Mouse (Mus musculus) liver, embryonic 11.5 days (tissue): ENCODE measurements at regions not wholly inside any gene's neighbourhood (a gene's known extent, or its start where the extent isn't known, plus 50 kb on each side); places are given as distances from the start of the nearest gene placed in this dataset.

Experiments used
- ATAC-seq: fragments of 200-750 bp; cut with Nextera tagmentation; replicated peaks from 2 replicates; pipeline ENCODE4 v1.8.0; 2017; ENCODE audit warnings: moderate number of reproducible peaks, mild to moderate bottlenecking, moderate TSS enrichment, moderate library complexity; ENCODE audit not compliant: low FRiP score
- DNase-seq: peaks from one replicate; pipeline ENCODE4 v3.0.0-alpha.2; 2017; ENCODE audit warnings: low spot score
- H3K27ac ChIP-seq: fragments of 300-500 bp; sonication (generic); 2 replicates; pipeline ENCODE4 v1.5.1; 2014; ENCODE audit warnings: mild to moderate bottlenecking, low read depth, low read length, control low read depth
- H3K27me3 ChIP-seq: fragments of 300-500 bp; sonication (generic); replicated peaks from 2 replicates; pipeline ENCODE4 v1.6.1; 2014; ENCODE audit warnings: low read length, mixed read lengths; ENCODE audit not compliant: control insufficient read depth, insufficient read depth
- H3K36me3 ChIP-seq: fragments of 300-500 bp; sonication (generic); 2 replicates; pipeline ENCODE4 v1.6.1; 2014; ENCODE audit warnings: mild to moderate bottlenecking, low read length, moderate library complexity, mixed read lengths; ENCODE audit not compliant: control insufficient read depth, insufficient read depth
- H3K4me1 ChIP-seq: fragments of 300-500 bp; sonication (generic); replicated peaks from 2 replicates; pipeline ENCODE4 v1.6.1; 2014; ENCODE audit warnings: low read length, mixed read lengths; ENCODE audit not compliant: control insufficient read depth, insufficient read depth
- H3K4me2 ChIP-seq: fragments of 300-500 bp; sonication (generic); 2 replicates; pipeline ENCODE4 v1.6.1; 2014; ENCODE audit warnings: mild to moderate bottlenecking, control low read depth, moderate library complexity
- H3K4me3 ChIP-seq: fragments of 300-500 bp; sonication (generic); 2 replicates; pipeline ENCODE4 v1.5.1; 2014; ENCODE audit warnings: low read depth, low read length, control low read depth
- H3K9ac ChIP-seq: fragments of 300-500 bp; sonication (generic); 2 replicates; pipeline ENCODE4 v1.6.1; 2014; ENCODE audit warnings: low read depth, low read length, control low read depth
- H3K9me3 ChIP-seq: fragments of 300-500 bp; sonication (generic); 2 replicates; pipeline ENCODE4 v1.6.1; 2016; ENCODE audit warnings: low read length, inconsistent platforms, mixed read lengths; ENCODE audit not compliant: control insufficient read depth
- WGBS: fragments of 180-500 bp; shearing (Covaris S2); extraction: QIAGEN DNeasy Blood & Tissue Kit; methylation state at CpG from one replicate; pipeline ENCODE4 v1.1.7; 2014; 5-methylcytosine and 5-hydroxymethylcytosine counted together

DNA sequence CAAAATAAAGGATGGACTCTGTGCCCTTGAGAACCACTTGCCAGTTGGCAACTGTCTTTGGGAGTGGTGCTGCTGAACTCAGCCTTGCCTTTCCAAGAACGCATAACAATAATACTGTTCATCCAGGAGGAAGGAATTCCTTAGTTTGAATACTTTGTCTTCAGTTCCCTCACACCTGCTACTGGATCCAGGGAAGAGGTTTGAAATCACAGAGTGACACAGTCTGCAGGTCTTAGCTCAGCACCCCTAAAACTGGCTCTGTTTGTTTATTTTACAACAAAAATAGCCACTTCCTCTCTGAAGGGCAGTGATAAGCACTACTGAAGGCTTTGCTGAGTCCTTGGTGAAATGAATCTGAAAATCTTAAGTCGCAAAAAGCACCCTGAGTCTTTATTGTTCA is 703.1 kb upstream of the Marcks start:
- H3K4me2 ChIP-seq: no peak overlapping the region
- WGBS: 40% methylated on average over 2 of the region's 2 CpGs
- DNase-seq (no peak), ATAC-seq (no peak)
- no peaks in the 10 kb centered on the region for H3K9me3 ChIP-seq
- H3K27me3 ChIP-seq: no peaks in the 10 kb centered on the region
- H3K4me3 ChIP-seq: no peak overlapping the region
- no peaks in the 10 kb centered on the region for H3K4me1 ChIP-seq
- no peaks in the 10 kb centered on the region for H3K36me3 ChIP-seq
- H3K9ac ChIP-seq: no peak overlapping the region
- no peak overlapping the region for H3K27ac ChIP-seq

- Histone ChIP-seq H3K9me3 (no peaks in the 10 kb centered on the region), H3K4me1 (no peaks in the 10 kb centered on the region), H3K36me3 (no peaks in the 10 kb centered on the region), H3K27ac (no peak overlapping the region), H3K4me3 (no peak overlapping the region), H3K9ac (no peak overlapping the region), H3K27me3 (no peaks in the 10 kb centered on the region), H3K4me2 (no peak overlapping the region)
- ATAC-seq: no peak
- DNase-seq: no peak
- 55% methylated on average over 2 of the region's 2 CpGs for WGBS
Measured at GRCm38 (mm10) chr10:37837721-37838120, 699.0 kb upstream of the Marcks start.

DNA sequence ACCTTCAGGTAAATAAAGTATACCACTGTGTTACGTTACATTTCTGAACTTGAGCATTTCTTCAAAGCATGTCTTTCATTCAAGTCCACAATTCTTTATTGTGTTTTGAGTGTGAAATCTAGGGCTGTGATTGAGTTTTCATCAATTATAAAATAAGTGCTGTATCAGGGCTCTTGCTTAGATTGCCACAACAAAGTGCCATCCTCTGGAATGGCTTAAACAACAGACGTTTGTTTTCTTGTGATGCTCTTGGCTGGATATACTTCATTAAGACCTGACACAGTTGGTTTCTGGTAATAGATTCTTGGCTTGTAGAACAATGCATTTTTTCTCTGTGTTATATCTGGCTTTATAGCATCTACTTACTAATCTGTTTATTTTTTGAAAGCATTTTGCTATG is 674.3 kb upstream of the Marcks start:
- Histone ChIP-seq H3K4me3 (no peak overlapping the region), H3K36me3 (no peaks in the 10 kb centered on the region), H3K4me2 (no peak overlapping the region), H3K9me3 (no peaks in the 10 kb centered on the region), H3K27ac (no peak overlapping the region), H3K27me3 (no peaks in the 10 kb centered on the region), H3K9ac (no peak overlapping the region), H3K4me1 (no peaks in the 10 kb centered on the region)
- DNase-seq: no peak
- 73% methylated on average over 2 of the region's 2 CpGs for WGBS
- no peak for ATAC-seq

DNA sequence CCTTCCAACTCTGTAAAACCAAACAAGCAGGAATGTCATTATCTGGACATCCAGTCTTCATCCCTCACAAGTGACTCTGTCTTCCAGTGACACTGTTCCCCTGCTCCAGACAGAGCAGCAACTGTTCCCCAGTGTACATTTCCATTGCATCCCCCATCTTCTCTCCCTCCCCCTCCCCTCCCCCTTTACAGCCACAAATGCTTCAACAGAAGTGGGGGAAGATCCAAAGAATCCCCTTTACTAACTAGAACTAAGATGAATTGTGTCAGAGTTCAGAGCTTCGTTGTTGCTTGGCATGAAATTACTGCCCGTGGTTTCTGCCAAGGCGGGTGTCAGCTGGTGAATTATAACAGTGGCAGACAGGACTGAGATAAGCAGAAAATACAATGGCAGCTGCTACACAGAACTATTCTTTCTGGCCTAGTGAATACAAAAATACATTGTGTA is 673.7 kb upstream of the Marcks start:
- no peak for DNase-seq
- 50% methylated on average over 3 of the region's 3 CpGs for WGBS

GRCm38 (mm10) chr10:37811789-37812188 is 673.1 kb upstream of the Marcks start:
- no peaks in the 10 kb centered on the region for H3K27me3 ChIP-seq
- WGBS: 71% methylated on average over 5 of the region's 5 CpGs
- H3K4me3 ChIP-seq: no peak overlapping the region
- no peaks in the 10 kb centered on the region for H3K9me3 ChIP-seq
- H3K9ac ChIP-seq: no peak overlapping the region
- no peak overlapping the region for H3K4me2 ChIP-seq
- no peak for ATAC-seq
- no peaks in the 10 kb centered on the region for H3K4me1 ChIP-seq
- H3K36me3 ChIP-seq: no peaks in the 10 kb centered on the region
- no peak for DNase-seq
- H3K27ac ChIP-seq: no peak overlapping the region

More for the DNA sequence above, 673.7 kb upstream of the Marcks start:
- no peaks in the 10 kb centered on the region for H3K27me3 ChIP-seq
- H3K4me1 ChIP-seq: no peaks in the 10 kb centered on the region
- no peak overlapping the region for H3K9ac ChIP-seq
- no peak overlapping the region for H3K27ac ChIP-seq
- no peak overlapping the region for H3K4me3 ChIP-seq
- ATAC-seq: no peak
- no peaks in the 10 kb centered on the region for H3K9me3 ChIP-seq
- H3K4me2 ChIP-seq: no peak overlapping the region
- H3K36me3 ChIP-seq: no peaks in the 10 kb centered on the region

DNA sequence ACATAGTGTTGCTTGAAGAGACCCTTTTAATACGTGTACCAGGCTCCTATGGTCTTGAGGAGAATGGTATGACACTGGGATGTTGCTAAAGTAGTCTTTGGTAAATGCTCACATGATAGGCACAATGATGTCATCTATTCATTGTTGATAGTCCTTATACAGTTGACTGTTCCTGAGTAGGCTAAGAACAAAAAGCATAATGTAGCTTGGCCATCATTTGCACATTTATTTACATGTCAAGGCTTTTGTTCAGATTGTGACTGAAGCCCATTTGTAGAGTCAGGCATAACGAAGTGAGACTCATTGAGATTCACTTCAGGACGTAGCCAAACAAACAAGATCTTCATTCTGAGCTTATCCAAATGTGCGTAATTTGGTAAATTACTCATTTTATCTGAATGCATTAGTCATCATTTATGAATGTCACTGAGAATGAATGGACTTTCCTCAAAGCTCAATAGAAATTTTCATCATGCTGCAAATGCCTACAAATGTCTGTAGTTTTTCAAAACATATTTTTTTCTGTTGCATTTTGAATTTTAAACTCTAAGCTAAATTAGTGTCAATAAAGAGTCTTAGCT is 664.6 kb upstream of the Marcks start:
- WGBS: 72% methylated on average over 4 of the region's 4 CpGs
- H3K9me3 ChIP-seq: no peaks in the 10 kb centered on the region
- no peak overlapping the region for H3K27ac ChIP-seq
- ATAC-seq (no peak), DNase-seq (no peak)
- no peaks in the 10 kb centered on the region for H3K36me3 ChIP-seq
- H3K4me2 ChIP-seq: no peak overlapping the region
- H3K4me3 ChIP-seq: no peak overlapping the region
- no peaks in the 10 kb centered on the region for H3K4me1 ChIP-seq
- no peaks in the 10 kb centered on the region for H3K27me3 ChIP-seq
- no peak overlapping the region for H3K9ac ChIP-seq

DNA sequence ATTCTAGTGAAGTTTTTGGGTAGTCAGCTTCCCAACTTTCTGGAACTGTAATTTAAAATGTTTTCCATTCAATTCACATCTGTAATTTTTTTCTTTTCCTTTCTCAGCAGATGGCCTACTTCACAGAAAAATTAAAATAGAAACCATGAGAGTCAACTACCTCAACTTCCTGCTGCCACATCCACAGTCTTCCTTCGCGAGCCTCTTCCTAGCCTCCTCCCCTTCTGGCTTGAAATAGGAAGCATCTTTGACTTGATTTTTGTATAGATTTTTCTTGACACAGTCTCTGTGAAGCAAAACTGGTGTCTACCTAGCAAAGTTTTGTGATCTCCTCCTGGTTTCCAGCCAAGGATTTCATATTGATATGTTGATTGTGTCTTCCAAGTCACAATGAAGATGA is 660.7 kb upstream of the Marcks start:
- no peaks in the 10 kb centered on the region for H3K36me3 ChIP-seq
- H3K27ac ChIP-seq: no peak overlapping the region
- 75% methylated on average over 2 of the region's 2 CpGs for WGBS
- H3K4me3 ChIP-seq: no peak overlapping the region
- no peak overlapping the region for H3K4me2 ChIP-seq
- DNase-seq: no peak
- H3K9ac ChIP-seq: no peak overlapping the region
- no peak for ATAC-seq
- no peaks in the 10 kb centered on the region for H3K9me3 ChIP-seq
- H3K4me1 ChIP-seq: no peaks in the 10 kb centered on the region
- no peaks in the 10 kb centered on the region for H3K27me3 ChIP-seq

DNA sequence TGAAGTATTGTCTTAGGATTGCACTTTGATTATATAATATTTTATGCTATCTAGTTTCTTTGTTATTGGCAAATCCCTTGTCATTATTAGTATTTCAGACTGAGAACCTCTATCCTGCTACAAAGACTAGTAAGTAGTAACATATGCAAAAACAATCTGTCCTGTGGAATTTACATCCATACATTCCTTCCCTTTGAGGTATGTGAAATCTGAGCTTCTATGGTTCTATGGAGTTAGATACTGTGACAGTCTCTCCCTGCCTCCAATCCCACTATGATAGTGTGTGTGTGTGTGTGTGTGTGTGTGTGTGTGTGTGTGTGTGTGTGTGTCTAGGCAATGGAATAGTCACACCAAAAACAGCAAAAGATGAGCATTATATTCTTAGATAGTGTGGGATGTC is 659.6 kb upstream of the Marcks start:
- no peak for DNase-seq

DNA sequence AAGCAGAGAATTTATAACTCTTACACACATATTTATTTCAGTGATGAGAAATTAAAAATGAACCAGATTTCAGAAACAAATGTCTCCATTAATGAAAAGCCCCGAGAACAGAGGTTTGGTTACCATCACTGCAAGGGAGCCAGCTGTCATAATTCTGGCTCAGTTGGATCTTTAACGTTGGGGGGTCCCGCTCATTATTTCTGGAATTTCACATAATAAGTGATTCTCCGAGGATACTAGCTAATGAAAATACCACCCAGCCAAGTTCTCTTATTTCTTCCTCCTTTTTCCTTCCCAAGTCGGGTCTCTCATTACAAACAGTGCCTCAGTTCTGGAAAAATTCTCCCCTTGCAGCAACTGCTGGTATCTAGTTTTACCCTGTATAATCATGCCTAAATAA is 659.0 kb upstream of the Marcks start:
- Histone ChIP-seq H3K4me3 (no peak overlapping the region), H3K27ac (no peak overlapping the region), H3K36me3 (no peaks in the 10 kb centered on the region), H3K9ac (no peak overlapping the region), H3K4me2 (no peak overlapping the region), H3K9me3 (no peaks in the 10 kb centered on the region), H3K4me1 (no peaks in the 10 kb centered on the region), H3K27me3 (no peaks in the 10 kb centered on the region)
- DNase-seq (no peak), ATAC-seq (no peak)
- 76% methylated on average over 5 of the region's 5 CpGs for WGBS

More for the DNA sequence above, 659.6 kb upstream of the Marcks start:
- Histone ChIP-seq H3K9ac (no peak overlapping the region), H3K4me1 (no peaks in the 10 kb centered on the region), H3K9me3 (no peaks in the 10 kb centered on the region), H3K4me3 (no peak overlapping the region), H3K27ac (no peak overlapping the region), H3K27me3 (no peaks in the 10 kb centered on the region), H3K36me3 (no peaks in the 10 kb centered on the region), H3K4me2 (no peak overlapping the region)
- ATAC-seq: no peak
